Mouse (Mus musculus): ENCODE measurements around the gene Ank2. TPM values are rescaled to one million over a fixed set of nuclear protein-coding genes. Genes with fewer than 3 reads are reported as not detected.

Ank2 gene
- total and polyA plus RNA-seq, 3 experiments = 96.1 to 290 (median 269) TPM

- intact Hi-C loops (cut with DNase I) = no loop called here
- Histone ChIP-seq H3K27ac (no peak overlapping the region), H3K36me3 (ENCODE audit: control insufficient read depth, insufficient read depth, low read length) (no peaks in the 10 kb centered on the region), H3K4me3 (no peak overlapping the region), H3K79me2 (replicated peaks; ENCODE audit: control insufficient read depth, insufficient read depth, low read length) (no peaks in the 10 kb centered on the region), H3K4me1 (ENCODE audit: control insufficient read depth, insufficient read depth, low read length) (no peaks in the 10 kb centered on the region), H3K9ac (ENCODE audit: low read depth, low read length) (no peak overlapping the region), H3K27me3 (ENCODE audit: control insufficient read depth, insufficient read depth, low read length) (no peaks in the 10 kb centered on the region)
- 87% methylated on average over 10 of the region's 10 CpGs for WGBS
- TF ChIP-seq EP300 (IDR thresholded peaks at IDR 0.05; ENCODE audit: insufficient read depth, low read depth, low read length) = no peak
- no peak for TF ChIP-seq CTCF (IDR thresholded peaks at IDR 0.05)
- DNase-seq = no peak
Measured at GRCm38 (mm10) chr3:127292864-127293478, 206.2 kb downstream of the Ank2 start.

- no peaks in the 10 kb centered on the region for H3K36me3 ChIP-seq (ENCODE audit: control insufficient read depth, insufficient read depth, low read length)
- no peak overlapping the region for H3K27ac ChIP-seq
- no peaks in the 10 kb centered on the region for H3K27me3 ChIP-seq (ENCODE audit: control insufficient read depth, insufficient read depth, low read length)
- intact Hi-C loops (cut with DNase I) = no loop called here
- H3K4me3 ChIP-seq = no peak overlapping the region
- H3K4me1 ChIP-seq (ENCODE audit: control insufficient read depth, insufficient read depth, low read length) = no peaks in the 10 kb centered on the region
- peak in 1 of 2 experiments; percentile 11 for DNase-seq
- TF ChIP-seq POLR2A (IDR thresholded peaks at IDR 0.05; ENCODE audit: insufficient read depth, low read depth, low read length) (no peak), CTCF (IDR thresholded peaks at IDR 0.05) (no peak), EP300 (IDR thresholded peaks at IDR 0.05; ENCODE audit: insufficient read depth, low read depth, low read length) (no peak)
- no peak overlapping the region for H3K9ac ChIP-seq (ENCODE audit: low read depth, low read length)
- 90% methylated on average over 5 of the region's 5 CpGs for WGBS
- H3K79me2 ChIP-seq (replicated peaks; ENCODE audit: control insufficient read depth, insufficient read depth, low read length) = no peaks in the 10 kb centered on the region
Measured at GRCm38 (mm10) chr3:127282277-127282676, 216.9 kb downstream of the Ank2 start.

- TF ChIP-seq EP300 (IDR thresholded peaks at IDR 0.05; ENCODE audit: insufficient read depth, low read depth, low read length) (no peak), CTCF (IDR thresholded peaks at IDR 0.05) (no peak), POLR2A (IDR thresholded peaks at IDR 0.05; ENCODE audit: insufficient read depth, low read depth, low read length) (no peak)
- Histone ChIP-seq H3K79me2 (replicated peaks; ENCODE audit: control insufficient read depth, insufficient read depth, low read length) (no peaks in the 10 kb centered on the region), H3K27me3 (ENCODE audit: control insufficient read depth, insufficient read depth, low read length) (no peaks in the 10 kb centered on the region), H3K9ac (ENCODE audit: low read depth, low read length) (no peak overlapping the region), H3K4me1 (ENCODE audit: control insufficient read depth, insufficient read depth, low read length) (no peaks in the 10 kb centered on the region), H3K36me3 (ENCODE audit: control insufficient read depth, insufficient read depth, low read length) (no peaks in the 10 kb centered on the region), H3K4me3 (no peak overlapping the region), H3K27ac (no peak overlapping the region)
- WGBS = 92% methylated on average over 3 of the region's 3 CpGs
- DNase-seq = no peak
- intact Hi-C loops (cut with DNase I) = no loop called here
Measured at GRCm38 (mm10) chr3:127281390-127281789, 217.8 kb downstream of the Ank2 start.

DNA sequence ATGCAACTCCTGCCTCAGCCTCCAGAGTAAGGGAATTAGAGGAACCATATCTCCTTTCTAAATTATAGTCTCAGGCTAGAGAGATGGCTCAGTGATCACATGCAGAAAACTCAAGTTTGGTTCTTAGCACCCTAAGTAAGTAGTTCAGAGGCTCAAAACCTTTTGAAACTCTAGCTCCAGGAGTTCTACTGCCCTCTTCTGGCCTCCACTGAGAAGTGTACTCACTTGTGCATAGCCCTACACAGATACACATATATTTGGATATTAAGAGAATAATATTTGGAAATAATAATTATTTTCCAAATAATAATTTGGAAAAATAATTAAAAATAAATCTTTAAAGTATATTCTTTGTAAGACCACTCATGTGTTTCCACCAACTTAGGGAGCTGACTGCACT is 218.8 kb downstream of the Ank2 start:
- no peak overlapping the region for H3K4me3 ChIP-seq
- H3K27me3 ChIP-seq (ENCODE audit: control insufficient read depth, insufficient read depth, low read length) = no peaks in the 10 kb centered on the region
- TF ChIP-seq EP300 (IDR thresholded peaks at IDR 0.05; ENCODE audit: insufficient read depth, low read depth, low read length) = no peak
- TF ChIP-seq CTCF (IDR thresholded peaks at IDR 0.05) = 0 out of 2 replicates have a peak, but pooled peaks have one; percentile 2
- no peak for TF ChIP-seq POLR2A (IDR thresholded peaks at IDR 0.05; ENCODE audit: insufficient read depth, low read depth, low read length)
- no peaks in the 10 kb centered on the region for H3K36me3 ChIP-seq (ENCODE audit: control insufficient read depth, insufficient read depth, low read length)
- no peak overlapping the region for H3K9ac ChIP-seq (ENCODE audit: low read depth, low read length)
- no peak overlapping the region for H3K27ac ChIP-seq
- no peaks in the 10 kb centered on the region for H3K4me1 ChIP-seq (ENCODE audit: control insufficient read depth, insufficient read depth, low read length)
- intact Hi-C loops (cut with DNase I) = no loop called here
- DNase-seq = no peak
- no peaks in the 10 kb centered on the region for H3K79me2 ChIP-seq (replicated peaks; ENCODE audit: control insufficient read depth, insufficient read depth, low read length)

- Histone ChIP-seq H3K4me1 (ENCODE audit: control insufficient read depth, insufficient read depth, low read length) (no peaks in the 10 kb centered on the region), H3K27ac (no peak overlapping the region), H3K4me3 (no peak overlapping the region), H3K79me2 (replicated peaks; ENCODE audit: control insufficient read depth, insufficient read depth, low read length) (0 out of 2 replicates have a peak, but pooled peaks cover 1% of the 10 kb centered on the region), H3K9ac (ENCODE audit: low read depth, low read length) (no peak overlapping the region), H3K36me3 (ENCODE audit: control insufficient read depth, insufficient read depth, low read length) (no peaks in the 10 kb centered on the region), H3K27me3 (ENCODE audit: control insufficient read depth, insufficient read depth, low read length) (no peaks in the 10 kb centered on the region)
- DNase-seq = no peak
- whole genome bisulfite sequencing = 81% methylated on average over 6 of the region's 6 CpGs
- TF ChIP-seq CTCF (IDR thresholded peaks at IDR 0.05) = no peak
- TF ChIP-seq POLR2A (IDR thresholded peaks at IDR 0.05; ENCODE audit: insufficient read depth, low read depth, low read length) = no peak
- TF ChIP-seq EP300 (IDR thresholded peaks at IDR 0.05; ENCODE audit: insufficient read depth, low read depth, low read length) = no peak
- intact Hi-C loops (cut with DNase I) = no loop called here
Measured at GRCm38 (mm10) chr3:127275953-127276352, 223.2 kb downstream of the Ank2 start.

DNA sequence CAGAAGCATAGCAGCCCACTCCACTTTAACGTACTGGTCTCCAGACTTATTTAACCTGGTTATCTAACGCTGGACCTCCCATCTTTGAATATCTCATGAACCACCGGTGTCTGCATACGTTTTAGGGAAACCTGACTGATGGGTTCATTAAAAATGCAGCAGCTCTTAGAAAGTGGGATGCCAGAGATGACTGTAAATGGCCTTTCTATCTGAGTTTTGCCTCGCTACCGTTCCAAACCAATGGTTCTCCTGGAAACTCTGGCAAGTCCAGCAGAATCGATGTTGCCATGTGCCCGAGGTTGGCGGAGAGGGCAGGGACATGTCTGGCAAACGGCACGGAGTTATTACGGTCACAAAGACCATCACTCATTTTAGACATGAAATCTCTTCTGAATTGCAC is 226.3 kb downstream of the Ank2 start:
- Histone ChIP-seq H3K4me1 (ENCODE audit: control insufficient read depth, insufficient read depth, low read length) (no peaks in the 10 kb centered on the region), H3K4me3 (no peak overlapping the region), H3K9ac (ENCODE audit: low read depth, low read length) (no peak overlapping the region), H3K27ac (no peak overlapping the region), H3K79me2 (replicated peaks; ENCODE audit: control insufficient read depth, insufficient read depth, low read length) (0 out of 2 replicates have a peak, but pooled peaks cover 3% of the 10 kb centered on the region), H3K27me3 (ENCODE audit: control insufficient read depth, insufficient read depth, low read length) (no peaks in the 10 kb centered on the region), H3K36me3 (ENCODE audit: control insufficient read depth, insufficient read depth, low read length) (no peaks in the 10 kb centered on the region)
- WGBS = 88% methylated on average over 12 of the region's 12 CpGs
- intact Hi-C loops (cut with DNase I) = no loop called here
- TF ChIP-seq EP300 (IDR thresholded peaks at IDR 0.05; ENCODE audit: insufficient read depth, low read depth, low read length) (no peak), CTCF (IDR thresholded peaks at IDR 0.05) (no peak), POLR2A (IDR thresholded peaks at IDR 0.05; ENCODE audit: insufficient read depth, low read depth, low read length) (no peak)
- no peak for DNase-seq

Data from heart, adult 2 months (tissue).